Mouse (Mus musculus) layer of hippocampus, adult 9-11 months (tissue): ENCODE data around the gene Gck.

ENCODE experiments used
- DNase-seq: peaks from one replicate; pipeline ENCODE4 v3.0.0; 2022

The Gck gene

DNA sequence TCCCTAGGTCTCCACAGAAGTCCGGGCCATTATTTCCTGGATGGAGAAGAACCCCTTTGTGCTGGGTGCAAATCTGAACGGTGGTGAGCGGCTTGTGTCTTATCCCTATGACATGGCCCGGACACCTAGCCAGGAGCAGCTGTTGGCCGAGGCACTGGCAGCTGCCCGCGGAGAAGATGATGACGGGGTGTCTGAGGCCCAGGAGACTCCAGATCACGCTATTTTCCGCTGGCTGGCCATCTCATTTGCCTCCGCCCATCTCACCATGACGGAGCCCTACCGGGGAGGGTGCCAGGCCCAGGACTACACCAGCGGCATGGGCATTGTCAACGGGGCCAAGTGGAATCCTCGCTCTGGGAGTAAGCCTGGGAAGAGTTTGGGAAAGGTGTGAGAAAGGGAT is 79.8 kb downstream of the Gck start:
- no peak for DNase-seq

DNA sequence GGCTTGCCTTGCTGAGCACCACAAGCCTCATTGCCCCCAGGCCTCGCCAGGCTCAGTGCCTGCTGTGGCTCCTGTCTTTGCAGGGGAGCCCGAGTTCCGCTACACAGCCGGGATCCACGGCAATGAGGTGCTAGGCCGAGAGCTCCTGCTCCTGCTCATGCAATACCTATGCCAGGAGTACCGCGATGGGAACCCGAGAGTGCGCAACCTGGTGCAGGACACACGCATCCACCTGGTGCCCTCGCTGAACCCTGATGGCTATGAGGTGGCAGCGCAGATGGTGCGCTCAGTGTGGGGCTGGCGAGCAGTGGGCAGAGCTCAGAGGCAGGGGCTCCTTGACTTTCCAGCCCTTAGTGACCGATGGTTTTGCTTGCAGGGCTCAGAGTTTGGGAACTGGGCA is 80.5 kb downstream of the Gck start:
- no peak for DNase-seq

DNA sequence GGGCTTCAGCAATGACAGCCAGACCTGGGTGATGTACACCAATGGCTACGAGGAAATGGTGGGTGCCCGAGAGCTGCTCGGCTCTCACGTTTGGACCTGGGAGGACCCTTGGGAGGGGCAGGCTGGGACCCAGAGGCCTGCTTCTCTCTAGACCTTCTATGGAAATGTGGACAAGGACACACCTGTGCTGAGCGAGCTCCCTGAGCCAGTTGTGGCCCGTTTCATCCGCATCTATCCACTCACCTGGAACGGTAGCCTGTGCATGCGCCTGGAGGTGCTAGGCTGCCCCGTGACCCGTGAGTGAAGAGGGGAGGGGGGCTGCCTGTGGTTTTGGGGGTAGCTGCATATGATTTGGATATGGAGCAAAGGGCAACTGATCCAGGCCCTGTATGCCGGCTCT is 81.6 kb downstream of the Gck start:
- DNase-seq = no peak

DNA sequence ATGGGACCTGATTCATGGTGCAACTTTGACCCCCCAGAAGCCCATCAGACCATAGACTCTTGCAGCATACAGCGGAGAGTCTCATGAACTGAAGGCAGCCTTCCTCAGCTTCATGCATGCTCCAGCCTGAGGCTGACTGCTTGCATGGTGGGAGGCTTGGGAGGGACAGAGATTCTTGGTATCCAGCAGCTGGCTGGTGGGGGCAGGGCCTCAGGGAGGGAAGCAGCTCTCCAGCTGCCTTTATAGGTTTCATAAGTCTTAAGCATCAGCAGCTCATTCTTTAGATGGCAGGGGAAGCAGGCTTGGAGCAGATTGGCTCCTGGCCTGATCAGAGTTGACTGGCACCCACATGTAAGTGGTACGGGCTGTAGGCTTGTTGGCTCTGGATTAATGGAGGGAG is 82.7 kb downstream of the Gck start:
- DNase-seq = no peak

DNA sequence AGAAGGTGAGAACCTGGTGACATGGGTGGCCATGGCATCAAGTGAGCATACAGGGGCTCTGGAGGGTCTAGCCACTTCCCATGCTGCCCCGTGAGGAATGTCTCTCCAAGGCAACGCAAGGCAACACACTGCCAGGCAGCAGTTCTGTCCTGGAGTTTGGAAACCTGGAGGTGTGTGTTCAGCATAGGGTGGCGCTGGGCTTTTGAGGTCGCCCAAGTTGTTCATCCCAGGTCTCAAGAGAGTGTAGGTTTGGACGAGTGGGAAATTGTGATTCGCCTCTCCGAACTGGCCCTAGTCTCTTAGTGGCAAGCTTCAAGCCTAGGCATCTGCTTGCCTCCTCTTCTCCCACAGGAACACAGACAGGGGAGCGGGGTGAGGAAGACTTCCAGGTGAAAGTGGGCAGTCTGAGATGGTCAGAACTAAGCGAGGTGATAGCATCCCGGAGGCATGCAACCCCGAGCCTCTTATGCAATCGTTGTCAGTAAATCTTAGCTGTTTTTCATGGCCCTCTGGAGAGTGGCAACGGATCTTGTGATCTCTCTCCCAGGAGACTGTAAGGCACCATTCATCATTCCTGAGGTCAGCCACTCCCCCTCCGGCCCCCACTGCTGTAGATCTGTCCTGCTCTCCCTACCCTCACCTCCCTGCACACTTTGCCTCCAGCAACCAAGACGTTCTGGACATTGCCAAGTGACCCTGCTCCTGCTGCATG is 87.3 kb downstream of the Gck start:
- DNase-seq = no peak

DNA sequence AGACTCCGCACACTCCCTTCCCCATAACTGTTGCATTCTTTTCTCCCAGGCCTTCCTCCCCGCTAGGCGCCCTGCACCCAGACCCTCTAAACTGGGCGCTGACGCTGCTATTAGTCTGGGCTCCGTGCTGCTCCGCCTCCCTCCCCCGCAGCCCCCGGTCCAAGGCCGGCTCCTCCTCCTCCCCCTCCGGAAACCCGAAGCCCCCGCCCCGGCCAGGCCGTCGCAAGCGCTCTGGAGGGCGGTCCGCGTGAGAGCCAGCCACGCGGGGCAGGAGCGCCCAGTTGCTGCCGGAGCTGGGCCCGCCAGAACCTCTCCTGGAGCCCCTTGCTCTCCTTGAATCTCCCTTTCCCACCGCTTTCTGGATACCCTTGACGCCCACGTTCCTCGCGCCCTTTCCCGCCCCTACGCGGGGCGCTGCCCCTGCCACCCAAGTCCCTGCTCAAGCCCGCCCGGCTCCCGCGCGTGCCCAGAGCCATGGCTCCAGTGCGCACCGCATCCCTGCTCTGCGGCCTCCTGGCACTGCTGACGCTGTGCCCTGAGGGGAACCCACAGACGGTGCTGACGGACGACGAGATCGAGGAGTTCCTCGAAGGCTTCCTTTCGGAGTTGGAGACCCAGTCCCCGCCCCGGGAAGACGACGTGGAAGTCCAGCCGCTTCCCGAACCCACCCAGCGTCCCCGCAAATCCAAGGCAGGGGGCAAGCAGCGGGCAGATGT is 88.0 kb downstream of the Gck start, which contains the start of gene Aebp1:
Aebp1 (plus strand) TSS at position 270 of the 716 bp plus-strand sequence.
- DNase-seq = no peak

DNA sequence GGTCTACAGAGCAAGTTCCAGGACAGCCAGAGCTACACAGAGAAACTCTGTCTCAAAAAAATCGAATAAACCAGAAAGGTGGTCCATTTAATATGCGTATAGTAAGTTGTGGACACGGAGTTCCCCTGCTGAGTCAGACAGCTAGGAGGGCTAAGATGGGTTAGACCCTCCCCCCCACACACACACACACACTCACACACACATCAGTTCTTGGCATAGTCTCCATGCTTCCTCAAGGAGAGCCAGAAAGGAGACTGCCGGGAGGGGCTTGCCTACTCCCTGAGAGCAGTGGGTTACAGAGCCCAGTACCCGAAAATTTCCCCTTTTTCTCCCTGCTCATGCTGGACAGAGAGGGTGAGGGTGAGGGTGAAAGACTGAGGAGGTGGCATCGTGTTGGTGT is 89.2 kb downstream of the Gck start:
- no peak for DNase-seq

DNA sequence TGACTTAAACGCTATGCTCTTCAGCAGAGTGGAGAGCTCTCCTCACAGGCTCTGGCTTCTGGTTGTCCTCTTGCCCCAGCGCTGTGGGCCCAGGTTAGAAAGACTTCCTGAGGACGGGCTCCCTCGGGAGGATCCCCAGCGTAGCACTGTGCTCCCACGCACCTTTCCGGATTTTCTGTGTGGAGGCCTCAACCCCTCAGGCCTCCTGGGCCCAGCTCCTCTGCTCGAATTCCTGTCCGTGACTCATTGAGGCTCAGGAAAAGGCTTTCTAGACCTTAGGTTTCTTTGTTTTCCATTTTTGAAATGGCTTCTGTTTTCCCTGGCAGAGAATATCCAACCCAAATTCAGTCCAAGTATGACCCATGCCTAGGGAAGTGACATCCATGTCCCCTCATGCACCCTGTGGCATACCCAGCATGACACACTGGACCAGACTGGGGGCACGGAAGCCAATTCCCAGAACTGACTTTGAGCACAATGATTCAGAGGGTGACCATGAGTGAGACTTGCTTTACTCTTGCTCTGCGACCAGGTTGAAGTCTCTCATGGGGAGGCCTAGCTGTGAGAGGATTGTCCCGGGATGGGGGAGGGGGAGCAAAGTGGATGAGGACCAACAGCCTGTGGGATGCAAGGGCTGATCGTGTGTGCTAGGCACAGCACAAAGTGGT is 89.9 kb downstream of the Gck start:
- DNase-seq = no peak

DNA sequence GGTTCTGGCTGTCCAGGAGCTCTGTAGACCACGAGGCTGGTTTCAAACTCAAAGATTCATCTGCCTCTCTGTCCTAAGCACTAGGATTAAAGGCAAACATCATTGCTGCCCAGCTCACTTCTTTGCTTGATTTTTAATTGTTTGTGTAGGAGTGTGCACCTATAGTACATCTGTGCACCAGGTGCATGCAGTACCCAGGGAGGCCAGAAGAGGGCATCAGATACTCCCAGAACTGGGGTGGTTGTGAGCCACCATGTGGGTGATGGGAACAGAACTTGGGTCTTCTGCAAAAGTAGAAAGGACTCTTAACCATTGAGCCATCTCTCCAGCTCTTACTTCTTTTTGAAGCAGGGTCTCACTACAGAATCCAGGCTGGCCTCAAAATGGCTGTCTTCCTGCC is 91.2 kb downstream of the Gck start:
- DNase-seq = no peak

DNA sequence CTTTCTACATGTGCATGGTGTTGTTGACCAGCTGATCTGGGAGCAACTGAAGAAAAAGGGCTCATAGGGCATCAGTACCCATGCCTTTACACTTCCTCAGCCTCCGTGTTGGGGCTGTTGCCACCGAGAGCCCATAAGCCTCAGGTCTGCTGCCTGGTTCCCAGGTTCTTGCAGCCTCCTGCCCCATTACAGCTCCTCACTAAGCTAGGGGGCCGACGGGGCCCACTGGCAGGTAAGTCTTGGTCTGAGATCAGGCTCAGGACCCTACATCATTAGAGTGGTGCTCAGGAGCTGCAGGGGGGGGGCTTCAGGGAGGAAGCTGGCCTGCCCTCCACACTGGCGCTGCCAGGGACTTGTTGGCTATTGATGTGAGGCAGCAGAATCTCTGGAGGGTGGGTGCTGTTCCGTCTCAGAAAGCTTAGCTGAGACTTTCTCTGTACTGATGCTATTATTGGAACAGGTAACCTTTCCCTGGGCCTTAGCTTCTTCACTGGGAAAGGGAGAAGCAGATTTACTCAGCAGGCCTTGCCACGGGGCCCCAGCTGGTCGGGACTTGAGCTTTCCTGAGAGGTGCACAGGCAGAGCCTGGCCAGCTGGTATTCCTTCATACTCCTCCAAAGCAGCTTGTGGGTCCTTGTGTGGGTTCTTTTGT is 93.3 kb downstream of the Gck start:
- no peak for DNase-seq

DNA sequence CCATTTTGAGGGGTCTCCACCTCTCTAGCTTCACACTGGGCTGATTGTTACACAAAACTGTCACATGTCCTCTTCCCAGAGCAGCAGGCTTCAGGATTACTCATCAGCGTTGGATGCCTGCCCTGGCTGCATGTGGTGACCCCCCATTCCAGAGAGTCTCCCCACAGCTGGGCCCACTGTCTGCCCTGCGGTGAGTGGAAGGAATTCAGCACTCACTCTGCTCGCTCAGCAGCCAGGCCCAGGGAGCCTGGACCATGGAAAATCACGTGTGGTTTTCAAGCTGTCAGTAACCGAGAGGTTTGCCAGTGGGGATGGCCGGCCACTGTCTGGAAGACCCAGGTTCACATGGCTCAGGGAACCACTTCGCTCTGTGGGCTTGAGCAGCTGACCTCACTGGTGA is 94.0 kb downstream of the Gck start:
- peak; percentile 88 for DNase-seq

DNA sequence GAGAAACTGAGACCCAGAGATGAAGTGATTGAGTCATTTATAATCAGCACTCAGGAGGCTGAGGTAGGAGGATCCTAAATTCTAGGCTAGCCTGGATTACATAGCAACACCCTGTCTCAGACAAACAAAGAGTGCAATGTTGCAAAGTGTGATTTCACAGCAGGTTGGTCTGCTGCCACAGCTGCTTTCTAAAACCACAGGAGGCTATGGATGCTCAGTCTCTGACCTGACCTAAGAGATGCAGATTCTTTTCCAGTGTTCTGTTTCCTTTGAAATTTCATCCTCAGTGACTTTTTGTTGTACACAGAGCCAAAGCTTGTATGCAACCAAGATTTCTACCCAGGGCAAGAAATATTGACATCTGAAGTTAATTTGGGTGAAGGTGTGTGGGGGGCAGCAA is 94.4 kb downstream of the Gck start:
- DNase-seq = no peak

DNA sequence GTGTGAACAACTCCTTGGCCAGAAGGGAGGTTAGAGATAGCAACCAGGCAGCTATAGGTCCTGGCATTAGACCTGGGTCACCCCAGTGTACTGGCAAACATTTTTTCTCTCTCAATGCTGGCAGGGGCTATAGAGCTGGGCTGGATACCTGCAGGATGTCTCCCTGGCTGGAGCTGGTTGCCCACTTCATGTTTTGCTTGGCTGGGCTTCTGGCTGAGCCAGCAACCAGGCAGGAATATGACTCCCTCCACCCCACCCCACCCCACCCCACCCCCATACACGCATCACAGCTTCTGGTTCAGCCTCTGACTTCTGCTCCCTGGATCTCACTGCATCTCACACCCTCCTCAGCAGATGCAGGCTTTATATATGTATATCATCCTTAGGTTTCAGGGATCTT is 97.6 kb downstream of the Gck start:
- DNase-seq = no peak

DNA sequence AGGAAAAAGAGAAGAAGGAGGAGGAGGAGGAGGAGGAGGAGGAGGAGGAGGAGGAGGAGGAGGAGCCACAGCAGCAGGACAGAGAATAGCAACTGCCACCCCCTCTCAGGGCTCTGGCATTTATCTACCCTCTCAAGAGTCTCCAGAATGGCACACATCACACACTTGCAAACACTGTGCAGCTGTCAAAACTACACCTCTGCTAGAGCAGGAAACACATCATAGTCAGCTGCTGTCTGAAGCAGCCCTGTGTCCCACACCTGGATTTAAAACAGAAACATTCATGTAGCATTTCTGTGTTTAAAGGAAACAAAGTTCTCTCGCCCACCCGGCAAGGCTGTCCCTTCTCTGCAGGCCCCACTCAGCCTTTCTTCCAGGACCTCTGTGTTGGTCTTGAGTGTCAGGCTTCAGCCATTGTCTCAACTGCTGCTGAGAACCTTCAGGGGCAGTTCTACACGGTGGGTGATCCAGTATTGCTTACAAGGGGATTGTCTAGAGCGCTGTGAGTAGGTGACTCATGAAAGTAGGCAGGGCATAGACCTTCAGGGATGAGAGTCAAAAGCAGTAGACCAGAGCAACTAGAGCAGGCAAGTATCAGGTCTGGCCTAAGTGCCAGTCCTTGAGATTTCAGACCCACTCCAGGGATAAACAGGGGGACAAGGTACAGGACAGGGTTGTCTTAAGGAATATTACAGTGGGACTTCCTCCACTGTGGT is 98.7 kb downstream of the Gck start:
- DNase-seq = no peak
